Mouse (Mus musculus) retina, postnatal 1 day (tissue): Measurements from ENCODE around the gene Sez6l.

ENCODE experiments used
- DNase-seq: peaks from one replicate; pipeline ENCODE4 v3.0.0-alpha.2; 2012

Gene Sez6l

DNA sequence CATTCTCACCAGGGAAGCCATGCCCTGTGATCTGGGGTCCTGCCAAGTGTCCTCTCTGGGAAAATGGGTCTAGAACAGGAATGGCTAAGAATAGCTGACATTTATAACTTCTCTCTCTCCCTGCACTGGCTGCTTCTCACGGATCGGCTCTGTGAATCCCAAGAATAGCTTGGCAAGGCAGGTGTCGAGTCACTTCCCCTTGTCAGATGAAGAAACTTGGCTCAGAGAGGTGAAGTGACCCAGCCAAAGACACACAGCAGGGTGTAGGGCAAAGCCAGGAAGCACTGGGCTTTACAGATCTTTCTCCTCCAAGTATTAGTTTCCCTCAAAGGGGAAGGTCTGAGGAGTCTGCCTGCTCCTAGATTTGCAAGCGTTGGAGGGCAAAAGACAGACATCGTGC is 44.1 kb downstream of the Sez6l start:
- DNase-seq, result no peak

DNA sequence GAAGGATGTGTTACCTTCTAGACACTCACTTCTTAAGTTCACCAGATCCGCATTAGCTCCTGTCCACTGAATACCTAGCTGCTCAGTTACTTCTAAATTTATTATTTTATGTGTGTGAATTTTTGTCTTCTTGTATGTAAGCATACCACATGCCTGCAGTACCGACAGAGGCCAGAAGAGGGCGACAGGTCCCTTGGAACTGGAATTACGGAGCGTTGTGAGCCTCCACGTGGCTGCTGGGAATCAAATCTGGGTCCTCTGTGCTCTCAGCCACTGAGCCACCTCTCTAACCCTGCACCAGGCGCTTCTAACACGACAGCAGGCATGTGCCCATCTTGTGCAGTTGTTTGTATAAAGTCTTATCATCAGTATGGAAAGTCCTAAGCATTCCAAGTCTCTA is 44.8 kb downstream of the Sez6l start:
- DNase-seq, result no peak

DNA sequence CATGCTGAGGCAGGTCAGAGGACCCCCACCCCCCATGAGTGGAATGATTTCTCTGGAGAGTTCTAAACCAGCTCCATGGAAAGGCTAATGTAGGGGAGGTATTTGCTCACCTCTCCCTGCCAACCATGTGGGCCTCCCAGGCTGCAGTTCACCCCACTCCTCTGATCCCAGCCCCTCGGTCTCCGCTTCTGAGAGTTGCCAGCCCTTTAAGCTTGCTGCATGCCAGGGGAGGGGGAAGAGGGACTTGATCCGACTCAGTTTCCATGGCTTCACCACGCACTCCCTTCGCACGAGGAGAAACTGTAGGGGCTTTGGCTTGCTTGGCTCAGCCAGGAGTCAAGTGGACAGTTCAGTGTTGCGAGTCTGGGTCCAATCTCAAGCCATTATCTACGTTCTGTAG is 45.9 kb downstream of the Sez6l start:
- DNase-seq, result no peak

DNA sequence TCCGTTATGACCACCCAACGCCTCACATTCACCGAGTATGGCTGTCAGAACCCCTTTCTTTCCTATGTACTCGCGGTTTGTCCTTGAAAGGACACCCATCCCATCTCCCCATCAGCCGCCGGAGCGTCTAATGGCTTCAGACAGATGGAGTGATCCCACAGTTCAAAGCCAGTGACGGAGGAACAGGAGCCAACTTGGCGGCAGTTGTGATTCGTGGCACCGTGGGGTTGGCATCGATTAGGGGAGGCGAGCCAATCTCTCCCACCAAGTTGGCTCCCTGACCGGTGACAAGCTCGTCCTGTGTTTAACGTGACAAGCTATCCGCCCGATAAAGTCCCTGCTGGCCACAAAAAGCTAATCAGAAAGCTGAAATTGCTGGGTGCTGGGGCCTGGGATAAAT is 50.0 kb downstream of the Sez6l start:
- DNase-seq, result peak; percentile 60

DNA sequence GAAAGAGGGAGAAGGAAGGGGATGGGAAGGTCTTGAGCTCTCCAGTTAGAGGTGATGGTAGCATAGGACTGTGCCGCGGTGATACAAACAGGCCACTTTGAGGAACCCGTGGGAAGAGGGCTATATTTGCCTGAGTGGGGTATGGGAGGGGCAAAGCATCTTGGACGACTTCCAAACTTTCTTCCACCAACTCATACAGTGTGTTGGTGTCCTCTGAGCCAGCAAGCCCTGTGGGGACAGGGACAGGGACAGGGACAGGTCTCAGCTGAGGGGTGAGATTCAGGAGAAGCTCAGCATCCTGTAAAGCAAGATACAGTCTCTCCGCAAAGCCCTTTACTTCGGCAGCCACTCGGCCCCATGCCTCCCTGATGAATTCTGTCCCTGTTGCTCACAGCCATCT is 50.5 kb downstream of the Sez6l start:
- DNase-seq, result peak; percentile 52

DNA sequence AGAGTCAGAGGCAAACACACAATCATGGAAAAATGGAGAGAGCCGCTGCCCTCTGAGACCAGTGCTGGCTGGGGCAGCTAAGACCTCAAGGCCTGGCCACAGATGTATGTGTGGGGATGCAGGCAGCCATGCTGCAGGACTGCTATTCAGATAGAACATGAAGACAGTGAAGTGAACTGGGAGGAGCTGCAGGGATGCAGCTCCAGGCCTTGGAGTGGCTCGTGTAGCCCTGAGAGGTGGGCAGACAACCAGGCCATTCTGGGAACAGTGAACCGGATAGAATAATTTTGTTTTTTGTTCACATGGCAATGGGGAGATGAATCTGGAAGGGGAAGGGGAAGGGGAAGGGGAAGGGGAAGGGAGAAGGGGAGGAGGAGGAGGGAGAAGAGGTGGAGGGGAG is 51.0 kb downstream of the Sez6l start:
- no peak for DNase-seq

DNA sequence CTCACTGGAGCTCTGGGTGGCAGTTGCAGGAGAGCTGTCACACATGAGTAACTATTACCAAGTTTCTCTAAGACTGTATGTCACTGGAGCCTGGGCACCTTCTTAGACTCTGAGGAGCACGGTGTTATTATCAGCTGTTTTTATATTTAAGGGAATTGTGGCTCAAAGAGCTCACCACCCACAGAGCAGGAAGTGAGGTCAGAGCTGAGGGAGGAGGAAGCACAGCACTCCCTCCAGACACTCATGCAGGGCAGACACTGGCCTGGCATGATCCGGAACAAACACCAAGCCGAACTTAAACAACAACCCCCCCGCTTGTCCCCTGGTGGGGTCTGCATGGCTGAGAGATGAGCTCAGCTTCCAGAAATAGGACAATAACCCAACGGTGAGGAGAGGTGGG is 51.7 kb downstream of the Sez6l start:
- peak; percentile 48 for DNase-seq

DNA sequence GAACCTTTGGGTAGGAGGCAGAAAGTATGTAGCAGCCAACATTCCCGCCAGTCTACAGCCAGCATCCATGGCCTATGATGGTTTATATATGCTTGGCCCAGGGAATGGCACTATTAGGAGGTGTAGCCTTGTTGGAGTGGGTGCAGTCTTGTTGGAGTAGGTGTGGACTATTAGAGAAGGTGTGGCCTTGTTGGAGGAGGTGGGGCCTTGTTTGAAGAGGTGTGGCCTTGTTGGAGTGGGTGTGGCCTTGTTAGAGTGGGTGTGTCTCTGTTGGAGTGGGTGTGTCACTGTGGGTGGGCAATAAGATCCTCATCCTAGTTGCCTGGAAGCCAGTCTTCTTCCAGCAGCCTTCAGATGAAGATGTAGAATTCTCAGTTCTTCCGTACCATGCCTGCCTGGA is 53.2 kb downstream of the Sez6l start:
- no peak for DNase-seq

DNA sequence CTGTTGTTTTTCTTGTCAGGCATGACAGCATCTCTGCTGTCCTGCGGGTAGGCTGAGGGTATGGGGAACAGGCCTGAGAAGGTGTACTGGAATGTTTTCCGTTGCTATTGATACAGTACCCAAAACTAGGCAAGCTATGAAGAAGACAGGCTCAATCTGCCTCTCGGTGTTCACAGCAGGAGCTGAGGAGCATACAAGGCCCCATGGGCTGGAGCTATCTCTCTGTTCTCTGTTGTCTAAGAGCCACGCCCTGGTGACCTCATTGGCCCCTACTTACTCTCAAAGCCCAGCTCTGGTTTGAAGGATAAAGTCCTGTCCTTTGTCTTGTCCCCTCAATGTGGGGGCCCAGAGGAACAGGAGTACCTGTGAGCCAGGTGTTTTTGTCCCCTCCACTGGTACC is 53.7 kb downstream of the Sez6l start:
- DNase-seq, result no peak

DNA sequence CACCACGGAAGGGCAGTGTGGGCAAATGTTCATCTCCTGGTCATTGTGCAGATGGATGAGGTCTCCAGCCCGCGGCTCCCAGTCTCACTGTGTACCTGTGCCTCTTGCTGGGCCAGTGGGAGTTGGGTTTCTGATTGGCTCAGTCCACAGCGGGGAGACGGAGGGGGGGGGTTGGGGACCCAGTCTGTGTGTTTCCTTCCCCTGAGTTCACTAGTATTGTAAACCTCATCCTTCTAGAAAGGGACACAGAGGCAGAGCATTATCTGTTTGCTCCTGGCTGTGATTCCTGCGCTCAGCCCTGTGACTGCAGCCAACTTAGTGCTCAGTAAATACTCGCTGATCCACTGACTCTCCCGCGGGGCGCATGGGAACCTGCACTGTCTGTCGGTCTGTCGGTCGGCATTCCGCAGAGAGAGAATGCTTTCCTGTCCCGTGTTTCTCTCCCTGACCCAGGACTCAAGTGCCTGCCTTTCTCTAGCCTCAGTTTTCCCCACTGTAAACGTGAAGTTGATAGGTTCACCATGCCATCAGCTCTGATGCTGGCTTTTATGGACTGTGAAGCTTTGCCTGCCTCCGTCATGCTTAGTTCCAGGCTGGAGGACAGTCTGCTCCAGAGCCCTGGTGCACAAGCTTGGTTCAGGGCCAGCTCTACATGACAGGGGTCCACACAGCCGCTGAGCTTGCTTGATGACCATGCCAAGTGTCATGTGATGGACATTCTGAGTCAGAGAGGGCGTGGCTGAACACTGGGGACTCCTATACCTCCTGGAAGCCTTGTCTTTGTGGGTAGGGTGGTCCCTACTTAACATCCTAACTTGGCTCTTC is 55.1 kb downstream of the Sez6l start:
- DNase-seq, result no peak

DNA sequence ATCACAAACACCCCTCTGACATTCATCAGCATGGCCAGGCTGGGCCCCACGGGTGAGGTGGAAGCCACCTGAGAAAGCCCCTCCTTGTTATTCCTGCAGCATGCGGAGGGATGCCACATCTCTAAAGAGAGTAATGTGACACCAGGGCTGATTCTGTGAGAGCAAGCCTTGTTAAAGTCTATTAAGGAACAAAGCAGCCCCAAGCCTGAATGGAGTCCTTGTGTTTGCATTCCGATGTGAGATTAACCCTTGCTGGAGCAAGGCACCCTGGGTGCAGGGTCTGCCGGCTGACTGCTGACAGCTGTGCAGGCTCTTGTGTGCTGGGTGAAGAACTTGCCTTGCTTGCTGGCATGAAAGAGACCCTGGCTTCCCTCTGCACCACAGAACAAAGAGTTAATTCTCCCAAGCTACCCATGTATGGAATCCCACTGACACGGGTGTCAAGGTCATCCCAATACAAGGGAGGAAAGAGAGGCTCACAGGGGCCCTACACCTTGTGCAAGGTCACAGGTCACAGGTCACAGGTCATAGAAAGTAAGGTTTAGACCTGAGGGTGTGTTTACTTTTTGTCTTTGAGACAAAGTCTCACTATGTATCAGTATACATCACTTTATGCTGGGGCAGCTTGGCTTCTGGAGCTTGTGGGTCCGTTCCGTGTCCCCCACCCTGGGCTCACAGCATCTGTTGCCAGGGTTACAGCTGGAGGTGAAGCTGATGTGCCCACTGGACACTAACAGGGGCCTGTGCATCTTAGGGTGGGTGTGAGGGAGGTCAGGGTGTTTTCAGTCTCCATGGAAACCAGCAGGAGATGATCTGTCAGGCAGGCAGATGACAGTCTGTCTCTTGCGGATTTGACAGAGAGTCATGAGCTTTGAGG is 55.9 kb downstream of the Sez6l start:
- peak; percentile 82 for DNase-seq

DNA sequence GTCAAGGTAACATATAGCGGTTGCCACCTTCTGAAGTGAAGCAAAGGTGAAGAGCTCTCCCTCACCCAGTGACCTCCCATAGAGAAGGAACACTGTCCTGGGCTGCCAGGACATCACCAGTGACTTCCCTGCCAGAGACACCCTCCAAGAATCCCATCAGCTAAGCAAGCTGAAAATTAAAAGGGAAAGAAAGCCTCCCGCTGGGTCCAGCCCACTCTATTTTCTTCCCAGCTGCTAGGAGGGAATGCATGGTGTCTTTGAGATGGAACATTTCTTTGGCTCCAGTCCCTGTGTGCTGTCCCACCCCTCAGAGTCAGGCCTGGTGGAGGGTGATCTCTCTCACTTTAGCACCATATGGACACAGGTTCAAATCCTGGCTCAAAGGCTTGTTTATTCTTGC is 58.2 kb downstream of the Sez6l start:
- DNase-seq, result no peak

DNA sequence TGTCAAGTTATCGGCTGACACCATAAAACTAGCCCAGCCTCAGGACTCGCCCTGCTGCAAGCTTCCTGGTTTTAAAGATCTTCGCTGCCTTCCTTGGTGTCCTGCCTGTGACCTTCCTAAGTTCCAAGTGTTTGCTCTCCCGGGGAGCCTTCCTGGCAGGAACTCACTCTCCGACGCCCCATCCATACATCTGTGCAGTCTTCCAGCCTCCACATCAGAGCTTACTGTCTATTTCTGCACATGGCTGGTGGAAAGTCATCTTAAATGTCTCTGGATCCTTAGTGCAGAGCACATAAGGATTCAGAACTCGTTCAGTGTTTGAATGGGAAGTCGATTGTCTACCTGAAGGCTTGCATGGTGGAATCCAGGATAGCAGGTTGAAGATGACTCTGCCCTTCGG is 59.5 kb downstream of the Sez6l start:
- DNase-seq, result no peak

DNA sequence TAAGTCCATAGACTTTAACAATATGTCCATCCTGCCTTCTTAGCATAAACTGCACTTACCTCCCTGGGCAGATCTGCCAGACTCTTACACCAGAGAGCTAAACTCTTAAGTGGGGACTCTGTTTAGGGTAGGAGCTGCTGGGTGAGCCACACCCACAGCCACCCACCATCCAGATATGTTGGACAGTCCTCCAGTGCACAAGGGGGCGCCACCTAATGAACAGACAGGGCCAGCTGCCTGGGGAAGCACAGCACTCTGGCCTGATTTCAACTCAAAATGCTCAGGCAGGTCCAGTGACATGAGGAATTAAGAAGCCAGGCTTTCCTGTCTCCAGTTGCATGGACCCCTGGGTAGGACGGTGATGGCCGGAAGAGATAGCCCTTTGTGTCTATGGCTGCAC is 60.5 kb downstream of the Sez6l start:
- no peak for DNase-seq

DNA sequence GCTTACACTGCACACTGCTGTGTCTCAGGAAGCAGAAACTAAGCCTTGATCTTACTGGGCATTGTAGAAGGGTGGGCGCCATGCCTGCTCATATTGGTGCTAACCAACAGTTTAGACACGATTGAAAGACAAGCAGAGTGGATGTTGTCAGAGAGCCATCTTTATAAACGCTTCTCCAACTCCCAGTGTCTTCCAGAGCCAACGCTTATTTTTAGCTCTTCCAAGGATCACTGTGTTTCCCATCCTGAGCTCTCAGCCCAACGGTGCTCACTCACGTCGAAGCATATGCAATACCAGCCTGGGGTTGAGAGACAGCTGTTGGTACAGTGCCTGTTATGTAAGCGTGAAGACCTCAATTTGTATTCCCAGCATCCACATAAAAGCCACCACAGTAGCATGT is 66.6 kb downstream of the Sez6l start:
- DNase-seq, result no peak

DNA sequence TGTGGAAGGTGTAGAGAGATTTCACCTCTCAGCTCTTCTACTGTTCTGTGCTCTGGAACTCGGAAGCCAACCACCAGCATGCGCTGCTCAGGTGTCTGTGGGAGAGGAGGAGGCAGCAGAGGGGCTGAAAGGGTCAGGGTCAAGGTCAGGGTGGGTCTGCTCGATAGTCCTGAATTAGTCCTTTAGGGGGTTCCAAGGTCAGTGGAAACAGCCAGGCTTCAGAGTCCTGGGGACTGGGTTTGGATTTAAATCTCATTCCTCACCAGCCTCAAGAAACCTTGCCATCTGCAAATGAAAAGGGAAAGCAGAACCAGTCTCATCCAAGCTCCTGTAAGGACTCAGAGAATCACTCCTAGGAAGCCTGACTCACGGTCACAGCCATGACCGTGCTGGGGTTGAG is 67.1 kb downstream of the Sez6l start:
- no peak for DNase-seq

DNA sequence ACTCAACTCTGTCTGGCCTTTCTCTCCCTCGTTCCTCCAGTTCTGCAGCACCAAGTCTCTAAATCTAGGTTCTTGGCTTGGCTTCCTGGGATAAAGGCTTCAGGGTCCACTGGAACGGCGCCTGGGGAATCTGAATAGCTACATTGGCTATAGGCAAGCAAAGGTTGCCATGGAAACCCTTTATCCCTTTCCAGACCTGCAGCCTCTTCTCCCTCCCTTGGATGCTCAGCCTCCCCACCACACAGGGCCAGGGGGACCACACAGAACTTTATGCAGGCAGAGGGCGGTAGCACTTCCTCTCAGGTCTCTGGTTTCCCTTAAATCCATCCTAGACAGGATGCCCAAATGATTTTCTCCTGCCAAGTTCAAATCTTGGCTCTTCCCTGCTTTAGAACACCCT is 71.4 kb downstream of the Sez6l start:
- DNase-seq, result no peak

DNA sequence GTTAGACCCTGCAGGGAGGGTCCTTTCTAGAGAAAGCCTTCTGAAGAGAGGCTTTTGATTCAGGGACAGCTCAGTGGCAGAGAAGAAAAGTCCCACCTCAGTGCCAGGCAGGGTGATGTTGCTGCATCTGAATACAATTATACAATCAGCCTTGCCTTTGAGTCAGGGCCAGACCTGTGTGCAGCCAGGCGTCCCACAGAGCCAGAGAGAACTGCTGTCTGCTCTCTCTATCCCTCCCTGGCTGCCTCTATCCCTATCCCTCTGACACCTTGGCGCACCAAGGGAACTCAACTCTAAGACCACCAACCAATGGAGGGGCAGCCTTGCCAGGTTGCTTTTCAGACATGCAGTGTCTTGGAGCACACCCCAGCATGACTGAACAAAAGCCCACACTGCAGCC is 75.6 kb downstream of the Sez6l start:
- no peak for DNase-seq

DNA sequence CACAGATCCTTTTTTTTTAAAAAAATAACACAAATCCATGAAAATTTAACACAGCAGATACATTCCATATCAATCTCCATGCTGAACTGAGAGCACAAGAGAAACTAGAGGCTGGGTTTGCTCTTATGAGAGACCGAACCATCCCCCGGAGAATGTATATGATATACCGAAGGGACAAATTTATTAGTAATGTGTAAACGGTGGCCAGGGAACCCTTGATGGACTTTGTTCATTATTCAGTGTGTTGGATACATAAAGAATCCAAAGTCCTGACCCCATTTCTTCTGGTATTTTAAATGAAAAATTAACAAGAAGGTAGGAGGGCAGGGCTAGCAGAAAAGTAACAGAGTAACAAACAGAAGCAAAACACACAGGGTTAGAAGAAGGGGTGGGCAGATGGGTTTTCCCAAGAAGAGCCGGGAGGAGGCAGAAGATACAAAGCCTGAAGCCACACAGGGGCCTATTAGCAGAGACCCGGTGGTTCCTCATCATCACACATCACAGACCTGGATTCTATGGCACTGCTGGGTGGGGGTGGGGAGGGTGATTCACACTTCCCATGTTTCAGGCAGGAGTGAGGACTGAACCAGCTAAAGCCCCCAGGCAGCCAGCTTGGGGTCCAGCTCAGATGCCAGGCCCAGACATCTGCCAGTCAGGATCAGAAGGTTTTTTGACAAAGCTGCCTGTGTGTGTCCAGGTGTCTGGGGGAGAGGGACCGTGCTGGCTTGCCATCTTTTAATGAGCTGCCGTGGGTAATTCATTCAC is 76.9 kb downstream of the Sez6l start:
- peak; percentile 59 for DNase-seq

DNA sequence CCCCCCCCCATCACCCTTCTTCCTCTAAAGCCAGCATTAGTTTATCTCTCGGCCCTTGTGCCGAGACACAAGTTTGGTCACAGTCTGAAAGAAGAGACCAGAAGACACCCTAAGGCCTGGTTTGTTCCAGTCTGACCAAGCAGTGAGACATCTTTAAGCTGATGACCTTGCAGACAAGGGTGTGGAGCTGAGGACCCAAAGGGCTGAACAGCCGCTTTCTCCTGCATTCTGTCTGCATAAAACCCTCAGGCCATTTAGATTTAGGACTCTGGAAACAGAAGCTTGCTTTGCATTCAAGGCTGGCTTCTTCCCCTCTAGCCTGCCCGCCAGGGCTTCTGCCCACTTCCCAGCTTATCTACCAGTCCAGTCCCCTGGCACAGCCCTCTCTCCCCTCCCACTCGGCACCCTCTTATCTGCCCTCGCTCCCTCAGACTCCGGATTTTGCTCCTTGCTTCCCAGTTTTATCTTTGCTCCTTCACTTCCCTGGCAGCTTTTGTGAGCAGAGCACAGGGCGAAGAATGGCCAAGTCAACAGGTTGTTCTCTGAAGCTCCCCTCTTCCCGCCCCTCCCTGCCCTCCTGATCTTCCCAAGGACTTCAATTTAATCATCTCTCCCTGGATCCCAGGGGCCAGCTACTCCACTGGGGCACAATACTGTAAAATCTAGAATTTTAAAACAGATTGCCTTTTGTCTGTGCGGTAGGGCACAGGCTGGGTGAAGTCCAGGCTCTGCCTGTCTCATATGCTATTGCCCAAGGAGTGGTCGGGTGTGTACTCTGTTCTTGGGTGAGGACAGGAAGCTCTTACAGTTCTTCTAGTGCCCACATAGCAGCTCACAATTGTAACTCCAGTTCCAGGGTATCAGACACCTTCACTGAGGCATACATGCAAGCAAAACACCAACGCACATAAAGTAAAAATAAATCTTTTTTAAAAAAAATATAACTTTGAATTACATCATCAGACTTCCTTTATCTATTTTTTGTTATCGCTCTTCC is 77.8 kb downstream of the Sez6l start:
- DNase-seq, result no peak

DNA sequence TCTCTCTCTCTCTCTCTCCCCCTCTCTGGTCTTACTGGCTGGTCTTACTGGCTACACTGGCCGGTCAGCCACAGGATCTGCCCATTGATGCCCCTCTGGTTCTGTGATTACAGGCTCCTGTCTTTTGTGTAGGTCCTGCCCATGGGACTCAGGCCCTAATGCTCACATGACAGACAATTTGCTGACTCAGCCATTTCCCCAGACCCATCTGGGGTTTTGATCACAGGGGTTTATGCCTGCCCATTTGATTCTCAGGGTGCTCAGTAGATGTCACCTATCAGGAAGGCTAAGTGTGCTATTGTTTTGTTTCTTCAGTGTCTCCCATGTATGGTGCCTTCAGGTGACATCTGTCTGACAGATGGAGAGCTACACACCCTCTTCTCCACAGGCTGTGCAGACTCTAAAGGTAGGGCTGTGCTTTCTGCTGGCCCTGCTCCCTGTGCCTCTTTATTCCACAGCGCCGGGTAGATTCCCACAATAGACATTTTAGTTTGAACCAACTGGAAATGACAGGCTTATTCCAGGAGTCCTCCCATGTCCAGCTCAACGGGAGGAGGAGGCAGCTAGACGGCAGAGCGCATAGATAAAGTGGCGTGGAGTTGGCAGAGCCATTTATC is 80.1 kb downstream of the Sez6l start:
- no peak for DNase-seq

DNA sequence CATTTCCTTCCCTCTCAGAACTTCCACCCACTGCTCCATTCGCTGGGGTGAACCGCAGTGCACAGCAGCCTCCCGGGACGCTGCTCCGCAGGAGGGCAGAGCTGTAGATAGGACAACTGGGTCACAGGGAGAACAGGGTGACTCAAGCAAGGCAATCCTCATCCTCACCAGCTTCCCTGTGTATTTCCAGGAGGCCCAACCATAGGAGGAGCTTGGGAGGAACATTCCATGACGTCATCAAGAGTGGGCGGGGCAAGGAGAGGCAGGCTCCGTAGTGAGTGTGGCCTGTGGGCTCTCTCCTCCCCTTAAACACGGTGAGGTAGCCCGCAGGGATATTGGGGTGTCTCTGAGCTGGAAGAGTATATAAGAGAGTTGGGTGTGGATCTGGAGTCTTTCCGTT is 83.5 kb downstream of the Sez6l start:
- DNase-seq, result peak; percentile 86
